Mouse (Mus musculus): Measurements from ENCODE around the gene Grap2.

Grap2 gene

DNA sequence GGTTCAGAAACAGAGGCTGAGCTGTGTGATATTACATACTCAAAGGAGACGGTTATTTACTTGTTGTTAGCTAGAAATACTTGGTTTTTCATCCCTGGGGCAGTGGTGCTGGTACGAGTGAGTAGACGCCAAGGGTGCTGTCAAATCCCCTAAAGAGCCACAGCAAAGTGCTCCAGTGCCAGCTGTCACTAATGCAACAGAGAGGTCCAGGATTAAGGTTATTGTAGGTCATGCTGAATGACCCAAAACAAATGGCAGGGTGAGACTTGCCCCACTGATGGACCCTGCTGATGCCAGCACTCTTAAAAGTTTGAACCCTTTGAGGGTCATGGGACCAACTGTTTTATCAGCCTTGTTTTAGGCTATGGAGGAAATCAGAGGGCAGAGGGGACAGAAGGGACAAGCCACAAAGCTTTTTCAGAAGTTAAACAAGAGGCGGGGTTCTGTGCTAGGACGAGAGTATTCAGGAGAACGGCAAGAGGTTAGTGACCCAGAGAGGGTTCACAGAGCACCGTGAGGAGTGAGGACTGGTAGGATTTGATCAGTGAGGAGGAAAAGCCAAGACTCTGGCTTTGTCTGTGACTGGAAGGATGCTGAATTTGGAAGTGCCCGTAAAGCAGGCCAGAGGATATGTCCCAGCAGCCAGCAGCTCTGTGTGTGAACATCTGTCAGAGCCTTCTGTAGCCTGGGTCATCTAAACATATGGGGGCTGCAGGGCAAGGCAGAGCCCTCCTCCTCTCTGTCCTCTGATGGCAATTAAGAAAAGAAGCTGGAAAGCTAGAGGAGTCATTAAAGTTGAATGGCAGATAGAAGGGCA lies 112.6 kb downstream of the Grap2 start:
- DNase-seq, result no peak

DNA sequence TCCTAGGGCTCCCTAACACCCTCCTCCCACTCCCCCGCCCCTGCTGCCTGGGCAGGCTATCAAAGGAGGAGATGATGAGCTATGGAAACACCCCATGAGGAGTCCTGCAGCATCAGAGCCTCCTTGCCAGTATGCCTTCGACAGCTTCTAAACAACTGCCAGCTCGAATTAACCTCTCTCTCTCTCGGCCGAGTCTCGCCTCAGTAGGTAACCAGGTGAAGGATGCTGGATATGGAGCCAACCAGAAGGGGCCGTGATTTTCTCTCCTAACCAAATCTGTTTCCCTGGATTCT lies 113.2 kb downstream of the Grap2 start:
- peak; percentile 52 for DNase-seq

DNA sequence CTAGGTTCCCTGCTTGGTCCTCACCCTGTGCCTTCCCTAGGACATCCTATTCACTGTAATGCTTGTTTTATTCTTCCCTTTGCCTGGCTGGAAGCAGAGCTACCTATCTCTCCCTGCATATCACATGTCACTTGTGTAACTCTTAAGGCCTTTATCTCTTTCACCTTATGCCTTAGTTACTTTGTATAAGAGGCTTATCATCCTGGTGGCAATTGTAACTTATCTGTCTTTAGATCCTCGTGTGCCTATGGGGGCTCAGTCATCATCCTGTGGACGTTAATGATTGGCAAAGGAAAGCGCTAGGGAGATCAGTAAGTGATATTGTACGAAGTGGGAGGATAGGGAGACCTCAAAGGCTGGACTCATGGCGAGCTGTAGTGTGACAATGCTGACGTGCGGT lies 116.1 kb downstream of the Grap2 start:
- DNase-seq, result no peak

DNA sequence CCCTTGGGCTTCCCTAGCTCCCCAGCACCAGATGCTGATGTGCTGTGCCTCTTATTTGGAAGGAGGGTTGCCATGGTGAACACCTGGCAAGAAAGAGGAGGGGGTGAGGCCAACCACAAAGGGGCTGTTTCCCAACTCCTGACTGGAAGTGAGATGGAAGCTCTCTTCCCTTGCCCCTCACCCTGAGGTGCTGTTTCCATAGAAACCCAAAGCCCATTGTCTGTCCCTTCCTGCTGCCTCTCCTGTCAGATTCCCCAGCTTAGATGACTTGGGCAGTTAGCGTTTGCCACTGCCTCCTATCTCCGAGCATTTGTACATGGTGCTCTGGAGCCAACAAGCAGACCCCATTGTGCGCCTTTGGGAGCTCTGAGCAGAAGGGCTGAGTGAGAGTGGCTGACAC lies 121.1 kb downstream of the Grap2 start:
- DNase-seq, result no peak

DNA sequence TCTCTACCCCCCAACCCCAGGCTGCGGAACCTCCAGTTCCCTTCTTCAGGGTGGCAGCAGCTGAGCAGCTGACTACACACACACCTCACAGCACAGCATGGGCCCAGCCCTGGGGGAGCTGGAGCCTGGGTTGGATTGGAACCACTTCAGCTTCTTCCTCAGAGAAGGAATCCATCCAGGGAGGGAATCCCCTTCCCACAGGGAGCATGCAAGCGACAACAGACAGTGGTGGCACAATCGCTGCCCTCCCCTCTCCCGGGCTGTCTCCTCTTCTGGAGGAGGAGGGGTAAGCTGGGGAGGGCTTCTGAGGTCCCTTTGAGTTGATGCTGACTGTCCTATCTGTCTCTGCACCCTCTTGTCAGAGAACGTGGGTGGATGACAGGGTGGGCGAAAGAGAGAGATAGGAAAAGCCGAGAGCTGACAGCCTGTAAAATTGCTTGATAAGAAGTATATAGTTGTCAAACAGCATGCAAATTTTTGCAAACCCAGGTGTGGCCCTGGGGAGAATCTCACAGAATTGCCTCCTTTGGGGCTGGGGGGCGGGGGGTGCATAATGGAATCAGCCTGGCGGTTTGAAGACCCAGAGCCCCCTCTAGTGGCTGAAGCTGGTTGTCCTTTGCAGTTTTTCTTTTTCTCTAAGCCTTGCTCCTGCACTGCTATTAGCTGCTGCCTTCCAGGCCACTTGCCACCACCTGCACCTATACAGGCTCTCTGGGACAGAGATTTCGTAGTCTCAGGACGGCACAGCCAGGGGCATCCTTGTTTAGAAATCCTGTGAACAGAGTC lies 121.9 kb downstream of the Grap2 start:
- peak; percentile 65 for DNase-seq

DNA sequence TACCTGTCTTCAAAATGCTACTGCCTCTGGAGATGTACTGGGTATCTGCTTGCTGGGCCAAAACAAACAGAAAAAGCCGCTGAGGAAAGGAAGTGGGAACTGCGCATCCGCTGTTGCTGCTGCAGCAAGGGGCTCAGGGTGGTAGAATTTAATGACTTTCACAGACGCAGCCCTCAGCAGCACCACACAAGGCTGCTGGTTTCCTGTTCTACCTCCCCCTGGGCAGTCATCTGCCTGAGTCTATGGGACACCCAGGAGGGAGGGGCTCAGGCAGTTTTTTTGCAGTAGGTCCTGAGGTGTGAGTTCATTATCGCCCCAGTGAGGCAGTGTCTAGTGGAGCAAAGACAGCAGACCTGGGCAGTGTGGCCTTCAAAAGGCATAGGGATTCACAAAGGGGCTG lies 125.2 kb downstream of the Grap2 start:
- no peak for DNase-seq

DNA sequence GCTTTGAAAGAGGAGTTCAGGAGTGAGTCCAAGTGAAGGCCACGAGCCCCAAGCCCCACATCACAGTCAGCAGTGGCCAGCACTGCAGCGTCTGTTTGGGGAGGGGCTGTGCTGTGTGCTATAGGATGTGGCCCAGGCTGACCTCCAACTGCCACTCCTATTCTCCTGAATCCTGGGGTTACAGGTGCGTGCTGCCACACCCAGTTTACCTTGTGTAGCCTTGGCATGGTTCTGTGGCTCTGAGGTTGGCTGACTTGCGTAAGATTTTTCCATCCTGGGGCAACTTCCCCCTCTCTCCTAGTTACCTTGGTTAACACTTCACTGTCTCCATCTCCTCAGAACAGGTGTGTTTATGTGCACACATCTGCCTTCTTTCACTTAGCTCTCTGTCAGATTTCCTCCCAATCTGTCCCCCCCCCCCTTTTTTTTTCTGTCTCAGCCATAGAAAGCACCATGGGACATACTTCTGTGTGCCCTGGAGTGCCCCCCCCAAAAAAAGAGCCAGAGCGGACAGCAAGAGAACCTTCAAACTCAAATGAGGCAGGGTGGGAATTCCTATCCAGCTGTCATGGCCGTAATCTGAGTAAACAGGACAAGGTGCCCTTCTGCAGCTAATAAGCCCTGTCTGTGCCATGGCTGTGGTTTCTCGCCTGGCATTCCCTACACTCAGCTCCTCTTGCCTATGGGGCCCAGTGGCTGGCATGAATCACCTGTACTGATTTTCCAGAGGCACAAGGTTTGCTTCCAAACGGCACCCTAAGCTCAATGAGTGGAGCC lies 129.3 kb downstream of the Grap2 start:
- no peak for DNase-seq

All from right cerebral cortex, adult 18-20 months (tissue).